Mouse (Mus musculus) midbrain, embryonic 15.5 days (tissue): ENCODE results near the gene Srp54a. TPM values are rescaled to one million over a fixed set of nuclear protein-coding genes. Genes with fewer than 3 reads are reported as not detected.
"Not testable (repeated sequence)": the region's sequence is repeated elsewhere in the genome, so short reads cannot be mapped to it uniquely, and the experiment has no call there.

Experiments used
- ATAC-seq: fragments of 200-750 bp; cut with Nextera tagmentation; replicated peaks from 2 replicates; pipeline ENCODE4 v1.8.0; 2017; ENCODE audit warnings: moderate TSS enrichment
- H3K27ac ChIP-seq: fragments of 300-500 bp; sonication (generic); 2 replicates; pipeline ENCODE4 v1.5.1; 2015; ENCODE audit warnings: mild to moderate bottlenecking, inconsistent platforms
- H3K27me3 ChIP-seq: fragments of 300-500 bp; sonication (generic); replicated peaks from 2 replicates; pipeline ENCODE4 v1.6.1; 2015; ENCODE audit warnings: inconsistent platforms
- H3K36me3 ChIP-seq: fragments of 300-500 bp; sonication (generic); replicated peaks from 2 replicates; pipeline ENCODE4 v1.6.1; 2015; ENCODE audit warnings: inconsistent platforms
- H3K4me1 ChIP-seq: fragments of 300-500 bp; sonication (generic); 2 replicates; pipeline ENCODE4 v1.6.1; 2015; ENCODE audit warnings: inconsistent platforms
- H3K4me2 ChIP-seq: fragments of 300-500 bp; sonication (generic); 2 replicates; pipeline ENCODE4 v1.6.1; 2015; ENCODE audit warnings: inconsistent platforms, mild to moderate bottlenecking, moderate library complexity
- H3K4me3 ChIP-seq: fragments of 300-500 bp; sonication (generic); 2 replicates; pipeline ENCODE4 v1.5.1; 2015; ENCODE audit warnings: mild to moderate bottlenecking, inconsistent platforms
- H3K9ac ChIP-seq: fragments of 300-500 bp; sonication (generic); 2 replicates; pipeline ENCODE4 v1.6.1; 2015; ENCODE audit warnings: mild to moderate bottlenecking, inconsistent platforms
- H3K9me3 ChIP-seq: fragments of 300-500 bp; sonication (generic); 2 replicates; pipeline ENCODE4 v1.6.1; 2016; ENCODE audit warnings: inconsistent platforms
- WGBS: fragments of 180-500 bp; shearing (Covaris S2); methylation state at CpG from one replicate; pipeline ENCODE4 v1.1.7; 2015; ENCODE audit warnings: mixed read lengths; 5-methylcytosine and 5-hydroxymethylcytosine counted together
- polyA plus RNA-seq: library from polyadenylated mRNA; unstranded; fragments of >200 nt; fragmentation: Nextera tagmentation; extraction: Ambion mirVana; gene quantifications from 2 replicates; pipeline ENCODE4 v1.2.1, GENCODE M21; 2015

The Srp54a gene
- polyA plus RNA-seq, 1 experiment from 2014 or later, result 176 TPM

DNA sequence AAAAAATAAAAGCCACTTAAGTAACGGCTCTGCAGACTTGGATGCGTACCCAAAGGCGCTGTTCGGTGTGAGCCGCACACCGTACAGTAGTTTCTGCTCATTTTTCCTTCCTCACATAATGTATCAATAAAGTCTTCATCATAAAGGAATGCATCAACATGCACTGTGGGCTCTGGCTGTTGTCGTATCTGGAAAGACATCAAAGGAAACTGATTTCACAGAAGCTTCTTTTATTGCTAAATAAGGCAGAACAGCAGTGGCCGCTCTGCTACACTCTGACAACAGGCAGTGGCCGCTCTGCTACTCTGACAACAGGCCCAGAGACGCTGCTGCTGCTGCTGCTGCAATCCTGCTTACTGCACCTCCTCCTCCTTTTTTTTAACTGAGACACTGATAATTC is 19.1 kb upstream of the Srp54a start:
- Histone ChIP-seq H3K4me1 (no peaks in the 10 kb centered on the region), H3K4me2 (no peak overlapping the region), H3K9me3 (no peaks in the 10 kb centered on the region), H3K4me3 (no peak overlapping the region), H3K9ac (no peak overlapping the region), H3K27ac (no peak overlapping the region), H3K27me3 (no peaks in the 10 kb centered on the region), H3K36me3 (no peaks in the 10 kb centered on the region)
- 73% methylated on average over 10 of the region's 10 CpGs for WGBS
- ATAC-seq, result no peak

GRCm38 (mm10) chr12:55062141-55062540 is 17.9 kb upstream of the Srp54a start:
- Histone ChIP-seq H3K4me3 (no peak overlapping the region), H3K27me3 (no peaks in the 10 kb centered on the region), H3K27ac (no peak overlapping the region), H3K36me3 (no peaks in the 10 kb centered on the region), H3K4me1 (no peaks in the 10 kb centered on the region), H3K9ac (no peak overlapping the region), H3K9me3 (no peaks in the 10 kb centered on the region), H3K4me2 (no peak overlapping the region)
- no peak for ATAC-seq
- 93% methylated on average over 1 of the region's 1 CpGs for WGBS

DNA sequence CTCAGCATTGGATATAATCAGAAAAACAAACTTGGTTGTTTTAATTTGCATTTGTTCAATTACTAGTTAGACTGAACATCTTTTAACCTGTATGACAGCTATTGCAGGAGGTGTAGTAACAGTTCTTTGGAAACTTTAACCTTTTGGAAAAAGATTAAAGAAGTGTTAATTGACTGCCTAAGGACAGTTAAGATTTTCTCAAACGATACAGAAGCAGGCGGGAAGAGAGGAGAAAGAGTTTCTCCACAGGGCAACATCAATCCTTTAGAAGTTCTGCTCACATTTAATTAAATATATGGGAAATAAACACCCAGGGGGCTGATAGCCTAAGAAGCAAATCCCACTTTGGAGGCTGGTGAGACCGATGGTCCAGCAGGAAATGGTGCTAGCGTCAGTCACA is 7.6 kb upstream of the Srp54a start:
- H3K4me3 ChIP-seq, result no peak overlapping the region
- no peak overlapping the region for H3K27ac ChIP-seq
- no peak overlapping the region for H3K9ac ChIP-seq
- 68% methylated on average over 4 of the region's 4 CpGs for WGBS
- ATAC-seq, result no peak
- no peaks in the 10 kb centered on the region for H3K4me1 ChIP-seq
- no peak overlapping the region for H3K4me2 ChIP-seq
- H3K27me3 ChIP-seq, result no peaks in the 10 kb centered on the region
- H3K36me3 ChIP-seq, result no peaks in the 10 kb centered on the region
- no peaks in the 10 kb centered on the region for H3K9me3 ChIP-seq

- WGBS, result 96% methylated on average over 7 of the region's 7 CpGs
- no peaks in the 10 kb centered on the region for H3K36me3 ChIP-seq
- H3K9me3 ChIP-seq, result no peaks in the 10 kb centered on the region
- ATAC-seq, result no peak
- H3K4me1 ChIP-seq, result no peaks in the 10 kb centered on the region
- no peak overlapping the region for H3K4me3 ChIP-seq
- no peak overlapping the region for H3K4me2 ChIP-seq
- H3K27ac ChIP-seq, result no peak overlapping the region
- no peak overlapping the region for H3K9ac ChIP-seq
- H3K27me3 ChIP-seq, result no peaks in the 10 kb centered on the region
Measured at GRCm38 (mm10) chr12:55073686-55074085, 6.4 kb upstream of the Srp54a start.

DNA sequence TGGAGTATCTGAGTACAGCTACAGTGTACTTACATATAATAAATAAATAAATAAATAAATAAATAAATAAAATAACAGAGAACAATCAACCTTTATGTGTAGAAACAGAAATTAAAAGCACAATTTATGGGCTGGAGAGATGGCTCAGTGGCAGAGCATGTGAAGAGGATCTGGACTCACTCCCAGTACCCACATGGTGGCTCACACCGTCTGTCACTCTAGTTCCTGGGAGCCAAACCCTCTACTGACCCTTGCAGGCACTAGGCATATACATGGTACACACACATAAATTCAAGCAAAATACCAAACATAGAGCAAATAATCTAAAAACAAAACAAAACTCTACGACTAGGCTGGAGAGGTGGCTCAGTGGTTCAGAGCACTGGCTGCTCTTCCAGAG is 4.8 kb upstream of the Srp54a start:
- ATAC-seq, result no peak
- Histone ChIP-seq H3K27ac (no peak overlapping the region), H3K9me3 (no peaks in the 10 kb centered on the region), H3K4me1 (0 out of 2 replicates have a peak, but pooled peaks cover 4% of the 10 kb centered on the region), H3K4me2 (no peak overlapping the region), H3K36me3 (no peaks in the 10 kb centered on the region), H3K9ac (no peak overlapping the region), H3K27me3 (no peaks in the 10 kb centered on the region), H3K4me3 (no peak overlapping the region)
- WGBS, result 94% methylated on average over 2 of the region's 2 CpGs

GRCm38 (mm10) chr12:55078706-55079105 is 1.4 kb upstream of the Srp54a start:
- H3K4me3 ChIP-seq, H3K36me3 ChIP-seq, H3K4me1 ChIP-seq, ATAC-seq, H3K27ac ChIP-seq, H3K27me3 ChIP-seq, H3K9me3 ChIP-seq, H3K9ac ChIP-seq: not testable (repeated sequence)
- 41% methylated on average over 2 of the region's 2 CpGs for WGBS
- H3K4me2 ChIP-seq, result peak overlapping the region; percentile 16; the same call in 1 of the 2 replicates

DNA sequence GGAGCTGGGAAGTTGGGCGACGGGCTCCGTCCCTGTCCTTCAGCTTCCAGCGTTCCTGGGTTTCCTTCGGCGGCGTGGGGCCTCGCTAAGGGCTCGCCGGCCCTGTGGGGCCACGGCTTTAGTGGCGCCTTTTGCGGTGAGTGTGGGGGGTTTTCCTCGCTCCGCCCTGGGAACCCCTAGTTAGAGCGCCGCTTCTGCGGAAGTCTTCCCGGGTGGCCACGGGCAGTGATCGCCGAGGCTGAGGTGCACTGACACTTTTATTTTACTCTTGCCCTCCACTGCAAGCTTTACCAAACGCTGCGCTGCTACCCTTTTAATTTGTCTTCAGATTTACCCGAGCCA is 510 bp downstream of the Srp54a start:
- not testable (repeated sequence) for ATAC-seq, H3K4me1 ChIP-seq, H3K27me3 ChIP-seq, H3K9me3 ChIP-seq, H3K36me3 ChIP-seq
- H3K9ac ChIP-seq, result peak overlapping the region; percentile 69
- peak overlapping the region; percentile 46 for H3K4me2 ChIP-seq
- H3K4me3 ChIP-seq, result peak overlapping the region; percentile 65
- peak overlapping the region; percentile 87 for H3K27ac ChIP-seq
- WGBS, result 0% methylated on average over 25 of the region's 25 CpGs

- H3K9me3 ChIP-seq, ATAC-seq, H3K36me3 ChIP-seq, H3K4me2 ChIP-seq, H3K4me3 ChIP-seq, H3K27ac ChIP-seq, H3K9ac ChIP-seq, H3K27me3 ChIP-seq, H3K4me1 ChIP-seq: not testable (repeated sequence)
- WGBS, result 100% methylated on average over 2 of the region's 7 CpGs
Measured at GRCm38 (mm10) chr12:55092127-55092526, 12.1 kb downstream of the Srp54a start.

DNA sequence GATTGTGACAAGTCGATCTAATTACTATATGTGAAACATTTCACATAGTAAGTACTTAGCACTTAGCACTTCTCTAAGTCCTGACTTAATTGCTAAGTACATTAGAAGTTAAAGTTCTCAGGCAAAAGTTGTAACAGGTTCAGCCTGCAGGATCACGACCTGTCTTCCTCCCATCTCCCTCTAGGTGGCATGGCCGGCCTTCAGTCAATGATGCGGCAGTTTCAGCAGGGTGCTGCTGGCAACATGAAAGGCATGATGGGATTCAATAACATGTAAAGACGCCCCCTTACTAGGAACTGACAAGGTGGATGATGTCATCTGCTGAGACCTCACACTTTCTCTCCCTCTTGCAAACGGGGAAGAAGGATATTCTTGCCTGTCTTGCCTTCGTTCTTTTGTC is 32.6 kb downstream of the Srp54a start:
- not testable (repeated sequence) for ATAC-seq, H3K4me1 ChIP-seq, H3K4me3 ChIP-seq, H3K4me2 ChIP-seq, H3K36me3 ChIP-seq, H3K9ac ChIP-seq, H3K9me3 ChIP-seq, H3K27ac ChIP-seq, H3K27me3 ChIP-seq
- WGBS, result no CpG with 5 or more reads among the region's 7 CpGs

GRCm38 (mm10) chr12:55124242-55124641 is 44.2 kb downstream of the Srp54a start, which contains the start of gene Fam177a:
Gene Fam177a (plus strand): TSS chr12:55124469.
- ATAC-seq, result peak; percentile 98
- H3K4me2 ChIP-seq, H3K9me3 ChIP-seq, H3K27me3 ChIP-seq, H3K4me3 ChIP-seq, H3K4me1 ChIP-seq, H3K36me3 ChIP-seq, H3K9ac ChIP-seq, H3K27ac ChIP-seq: not testable (repeated sequence)
- WGBS, result no CpG with 5 or more reads among the region's 40 CpGs

DNA sequence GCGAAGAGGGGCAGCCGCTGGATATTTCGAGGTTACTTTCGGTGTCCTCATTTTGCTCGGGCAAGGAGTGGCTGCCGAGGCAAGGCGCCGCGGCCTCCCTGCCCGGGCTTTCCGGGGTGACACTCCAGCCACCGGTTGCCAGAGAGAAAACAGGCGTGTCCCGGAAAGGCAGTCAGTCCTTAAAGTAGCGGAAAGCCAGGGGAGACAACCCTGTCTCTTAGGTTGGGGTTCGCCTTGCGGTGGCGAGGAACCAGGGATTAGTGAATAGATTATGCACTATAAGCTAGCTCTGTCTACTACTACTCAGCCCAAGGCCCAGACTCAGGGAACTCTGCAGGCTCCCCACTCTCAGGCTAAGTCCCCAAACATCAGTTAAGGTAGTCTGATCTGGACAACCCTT is 44.7 kb downstream of the Srp54a start:
- H3K4me3 ChIP-seq, H3K4me2 ChIP-seq, H3K4me1 ChIP-seq, H3K36me3 ChIP-seq, H3K9ac ChIP-seq, H3K27me3 ChIP-seq, H3K9me3 ChIP-seq, H3K27ac ChIP-seq: not testable (repeated sequence)
- no CpG with 5 or more reads among the region's 18 CpGs for WGBS
- ATAC-seq, result peak; percentile 70

DNA sequence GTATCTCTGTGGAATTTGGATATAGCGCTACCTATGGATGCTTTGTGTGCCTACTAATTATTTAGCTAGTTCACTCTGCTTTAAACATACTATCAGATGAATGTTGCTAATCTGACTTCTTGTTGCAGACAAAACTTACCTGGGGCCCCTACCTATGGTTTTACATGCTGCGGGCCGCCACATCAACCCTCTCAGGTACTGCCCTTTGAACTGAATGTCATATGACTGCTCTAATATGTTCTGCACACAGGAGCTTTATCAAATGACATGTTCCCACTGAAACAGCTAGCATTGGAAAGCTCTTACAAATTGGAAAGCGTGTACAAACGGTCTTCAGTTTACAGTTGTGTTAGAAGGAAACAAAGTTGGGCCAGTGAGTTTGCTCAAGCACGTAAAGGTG is 55.5 kb downstream of the Srp54a start:
- H3K9me3 ChIP-seq, H3K4me1 ChIP-seq, H3K36me3 ChIP-seq, H3K27me3 ChIP-seq, ATAC-seq, H3K27ac ChIP-seq, H3K9ac ChIP-seq, H3K4me2 ChIP-seq, H3K4me3 ChIP-seq: not testable (repeated sequence)
- no CpG with 5 or more reads among the region's 6 CpGs for WGBS

DNA sequence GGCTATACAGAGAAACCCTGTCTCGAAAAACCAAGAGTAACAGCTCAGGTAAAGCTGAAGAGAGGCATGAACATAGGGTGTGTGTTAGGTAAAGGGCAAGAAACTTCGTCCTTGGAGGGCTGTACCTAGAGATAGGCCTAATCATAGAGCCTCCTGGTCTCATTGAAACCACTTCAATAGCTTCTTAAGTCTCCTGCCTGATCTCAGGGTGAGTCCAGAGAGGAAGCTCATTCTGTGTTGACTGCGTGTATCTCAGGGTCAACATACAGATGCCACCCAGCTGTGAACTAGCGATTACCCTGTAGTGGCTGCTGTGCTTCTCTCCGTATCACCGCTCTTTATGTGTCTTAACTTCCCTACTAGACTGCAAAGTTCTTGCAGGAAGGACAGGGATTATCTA is 57.8 kb downstream of the Srp54a start:
- not testable (repeated sequence) for H3K27ac ChIP-seq, H3K4me1 ChIP-seq, H3K27me3 ChIP-seq, H3K36me3 ChIP-seq, H3K4me2 ChIP-seq, ATAC-seq, H3K9ac ChIP-seq, H3K9me3 ChIP-seq, H3K4me3 ChIP-seq
- WGBS, result no CpG with 5 or more reads among the region's 6 CpGs
